Comparison of ENCODE assay signal across 8 mouse cellular contexts in genomic region chr6:136548041-136548770, GRCm38 (mm10). TPM values are rescaled to one million over a fixed set of nuclear protein-coding genes. Genes with fewer than 3 reads are reported as not detected.
DNase-seq lines count a peak whose midpoint lies in the region; ATAC-seq lines count a peak whose summit lies in the region.

No protein-coding gene starts in this region.

- no peak overlapping the region for H3K4me2 ChIP-seq in embryonic facial prominence, embryonic 13.5 days
- peak overlapping the region; percentile 30 for H3K4me2 ChIP-seq in midbrain, embryonic 15.5 days
- no peak overlapping the region for H3K4me2 ChIP-seq in liver, embryonic 11.5 days

- H3K36me3 ChIP-seq in embryonic facial prominence, embryonic 13.5 days = no peaks in the 10 kb centered on the region
- no peaks in the 10 kb centered on the region for H3K36me3 ChIP-seq in midbrain, embryonic 15.5 days (replicated peaks)
- no peaks in the 10 kb centered on the region for H3K36me3 ChIP-seq in liver, embryonic 11.5 days (ENCODE audit: control insufficient read depth, insufficient read depth, low read length)

- H3K27ac ChIP-seq in embryonic facial prominence, embryonic 13.5 days = 0 out of 2 replicates have a peak overlapping the region, but pooled peaks have one; percentile 64
- peak overlapping the region; percentile 90 for H3K27ac ChIP-seq in midbrain, embryonic 15.5 days
- H3K27ac ChIP-seq in liver, embryonic 11.5 days (ENCODE audit: low read depth, low read length) = no peak overlapping the region

- no peak overlapping the region for H3K4me3 ChIP-seq in embryonic facial prominence, embryonic 13.5 days
- no peak overlapping the region for H3K4me3 ChIP-seq in midbrain, embryonic 15.5 days
- H3K4me3 ChIP-seq in liver, embryonic 11.5 days (ENCODE audit: low read depth, low read length) = no peak overlapping the region

- H3K9ac ChIP-seq in embryonic facial prominence, embryonic 13.5 days = no peak overlapping the region
- H3K9ac ChIP-seq in midbrain, embryonic 15.5 days = no peak overlapping the region
- H3K9ac ChIP-seq in liver, embryonic 11.5 days (ENCODE audit: low read depth, low read length) = no peak overlapping the region

- H3K9me3 ChIP-seq in embryonic facial prominence, embryonic 13.5 days = no peaks in the 10 kb centered on the region
- H3K9me3 ChIP-seq in midbrain, embryonic 15.5 days = no peaks in the 10 kb centered on the region
- H3K9me3 ChIP-seq in liver, embryonic 11.5 days (ENCODE audit: control insufficient read depth, low read length) = no peaks in the 10 kb centered on the region

- intact Hi-C loops in heart, postnatal 14 days (cut with DNase I) = loop anchor here (2.0 kb wide), 1 partner anchor 13 kb away; no protein-coding TSS in a partner anchor

- DNase-seq in urinary bladder, postnatal 14 days (ENCODE audit: low spot score) = peak; percentile 32
- DNase-seq in urinary bladder, postnatal 25 days (ENCODE audit: low spot score) = no peak
- DNase-seq in heart, postnatal 14 days = peak; percentile 46 to 72
- DNase-seq in layer of hippocampus, adult 9-10 months (ENCODE audit: low spot score) = peak; percentile 90
- no peak for DNase-seq in thymus, postnatal 14 days
- no peak for DNase-seq in liver, embryonic 11.5 days (ENCODE audit: low spot score)

- ATAC-seq in embryonic facial prominence, embryonic 13.5 days (ENCODE audit: insufficient number of reproducible peaks, insufficient read depth, low FRiP score, low TSS enrichment, low read depth) = no peak
- ATAC-seq in midbrain, embryonic 15.5 days (replicated peaks) = peak; percentile 88
- no peak for ATAC-seq in liver, embryonic 11.5 days (replicated peaks; ENCODE audit: low FRiP score)

- no peaks in the 10 kb centered on the region for H3K27me3 ChIP-seq in embryonic facial prominence, embryonic 13.5 days
- H3K27me3 ChIP-seq in midbrain, embryonic 15.5 days (replicated peaks) = no peaks in the 10 kb centered on the region
- no peaks in the 10 kb centered on the region for H3K27me3 ChIP-seq in liver, embryonic 11.5 days (replicated peaks; ENCODE audit: control insufficient read depth, insufficient read depth, low read length)

- WGBS in embryonic facial prominence, embryonic 13.5 days = 67% methylated on average over 6 of the region's 6 CpGs
- 5% methylated on average over 6 of the region's 6 CpGs for WGBS in midbrain, embryonic 15.5 days
- 85% methylated on average over 6 of the region's 6 CpGs for WGBS in liver, embryonic 11.5 days

- peaks cover 10% of the 10 kb centered on the region for H3K4me1 ChIP-seq in embryonic facial prominence, embryonic 13.5 days
- H3K4me1 ChIP-seq in midbrain, embryonic 15.5 days = peaks cover 34% of the 10 kb centered on the region
- peaks cover 21% of the 10 kb centered on the region for H3K4me1 ChIP-seq in liver, embryonic 11.5 days (replicated peaks; ENCODE audit: control insufficient read depth, insufficient read depth, low read length)

RNA-seq across cellular contexts. Expression of gene Atf7ip, which starts 42.2 kb away (rescaled TPM):
- 39.0 and 56.3 TPM in 2 replicates for polyA plus RNA-seq in embryonic facial prominence, embryonic 13.5 days (2015; fragmentation: Nextera tagmentation; extraction: Ambion mirVana)
- 100 to 1,000 TPM in 1 of 2 experiments, 10 to 100 TPM in 1; 92.6 to 107 TPM for total RNA-seq in heart, postnatal 14 days (2021)
- 43.4 and 44.7 TPM in 2 replicates for polyA plus RNA-seq in midbrain, embryonic 15.5 days (2015; fragmentation: Nextera tagmentation; extraction: Ambion mirVana)
- 31.2 and 32.9 TPM in 2 replicates for polyA plus RNA-seq in liver, embryonic 11.5 days (2014; fragmentation: Nextera tagmentation; extraction: Ambion mirVana)

Comparison
In these comparisons a context has a peak if more than half of its experiments do, and no peak if none do; other contexts are left out.
1. DNase-seq: peak in urinary bladder, postnatal 14 days (single experiment), heart, postnatal 14 days (2 of 2) and layer of hippocampus, adult 9-10 months (single experiment); none in urinary bladder, postnatal 25 days (single experiment), thymus, postnatal 14 days (single experiment) and liver, embryonic 11.5 days (single experiment).